Mouse (Mus musculus) liver, embryonic 12.5 days (tissue): ENCODE data around the gene Susd1. TPM values are rescaled to one million over a fixed set of nuclear protein-coding genes. Genes with fewer than 3 reads are reported as not detected.

Experiments
- ATAC-seq: fragments of 200-750 bp; cut with Nextera tagmentation; 2 replicates; pipeline ENCODE4 v1.8.0; 2017; ENCODE audit warnings: moderate number of reproducible peaks, mild to moderate bottlenecking, moderate library complexity
- H3K27ac ChIP-seq: fragments of 300-500 bp; sonication (generic); 2 replicates; pipeline ENCODE4 v1.5.1; 2016; ENCODE audit warnings: mild to moderate bottlenecking
- H3K27me3 ChIP-seq: fragments of 300-500 bp; sonication (generic); replicated peaks from 2 replicates; pipeline ENCODE4 v1.6.1; 2016; ENCODE audit warnings: mild to moderate bottlenecking, moderate library complexity
- H3K36me3 ChIP-seq: fragments of 300-500 bp; sonication (generic); 2 replicates; pipeline ENCODE4 v1.6.1; 2016; ENCODE audit warnings: mild to moderate bottlenecking, moderate library complexity
- H3K4me1 ChIP-seq: fragments of 300-500 bp; sonication (generic); 2 replicates; pipeline ENCODE4 v1.6.1; 2016
- H3K4me2 ChIP-seq: fragments of 300-500 bp; sonication (generic); 2 replicates; pipeline ENCODE4 v1.6.1; 2016; ENCODE audit warnings: mild to moderate bottlenecking, moderate library complexity
- H3K4me3 ChIP-seq: fragments of 300-500 bp; sonication (generic); 2 replicates; pipeline ENCODE4 v1.5.1; 2016; ENCODE audit warnings: mild to moderate bottlenecking, moderate library complexity
- H3K9ac ChIP-seq: fragments of 300-500 bp; sonication (generic); 2 replicates; pipeline ENCODE4 v1.6.1; 2016; ENCODE audit warnings: mild to moderate bottlenecking, moderate library complexity
- H3K9me3 ChIP-seq: fragments of 300-500 bp; sonication (generic); replicated peaks from 2 replicates; pipeline ENCODE4 v1.6.1; 2016; ENCODE audit warnings: mild to moderate bottlenecking, moderate library complexity
- WGBS: fragments of 180-500 bp; shearing (Covaris S2); methylation state at CpG from one replicate; pipeline ENCODE4 v1.1.7; 2016; ENCODE audit not compliant: insufficient replicate concordance; 5-methylcytosine and 5-hydroxymethylcytosine counted together
- polyA plus RNA-seq: library from polyadenylated mRNA; unstranded; fragments of >200 nt; fragmentation: Nextera tagmentation; extraction: Ambion mirVana; gene quantifications from 2 replicates; pipeline ENCODE4 v1.2.1, GENCODE M21; 2016

The Susd1 gene
- polyA plus RNA-seq, 1 experiment from 2014 or later: 16.1 TPM

GRCm38 (mm10) chr4:59426429-59426828, 12.0 kb downstream of the Susd1 start:
- ATAC-seq: no peak
- Histone ChIP-seq H3K4me2 (no peak overlapping the region), H3K36me3 (peaks cover 46% of the 10 kb centered on the region), H3K27me3 (no peaks in the 10 kb centered on the region), H3K4me3 (no peak overlapping the region), H3K9me3 (no peaks in the 10 kb centered on the region), H3K27ac (no peak overlapping the region), H3K9ac (no peak overlapping the region), H3K4me1 (peaks cover 28% of the 10 kb centered on the region)
- 84% methylated on average over 5 of the region's 5 CpGs for WGBS

GRCm38 (mm10) chr4:59422808-59423207, 15.6 kb downstream of the Susd1 start:
- Histone ChIP-seq H3K4me3 (no peak overlapping the region), H3K9me3 (no peaks in the 10 kb centered on the region), H3K4me1 (peaks cover 1% of the 10 kb centered on the region; the same call in 1 of the 2 replicates), H3K27ac (no peak overlapping the region), H3K27me3 (no peaks in the 10 kb centered on the region), H3K36me3 (peaks cover 79% of the 10 kb centered on the region), H3K4me2 (no peak overlapping the region), H3K9ac (no peak overlapping the region)
- no peak for ATAC-seq

- no peaks in the 10 kb centered on the region for H3K4me1 ChIP-seq
- H3K9me3 ChIP-seq: no peaks in the 10 kb centered on the region
- no peak for ATAC-seq
- WGBS: 76% methylated on average over 5 of the region's 5 CpGs
- H3K27ac ChIP-seq: no peak overlapping the region
- no peak overlapping the region for H3K4me3 ChIP-seq
- no peaks in the 10 kb centered on the region for H3K27me3 ChIP-seq
- peaks cover 85% of the 10 kb centered on the region for H3K36me3 ChIP-seq
- H3K4me2 ChIP-seq: no peak overlapping the region
- H3K9ac ChIP-seq: no peak overlapping the region
These were observed 16.2 kb downstream of the Susd1 start for GRCm38 (mm10) chr4:59422025-59422783.

GRCm38 (mm10) chr4:59421369-59421746, 17.1 kb downstream of the Susd1 start:
- no peak for ATAC-seq
- no peaks in the 10 kb centered on the region for H3K27me3 ChIP-seq
- H3K4me3 ChIP-seq: no peak overlapping the region
- no peak overlapping the region for H3K27ac ChIP-seq
- 74% methylated on average over 5 of the region's 5 CpGs for WGBS
- no peak overlapping the region for H3K4me2 ChIP-seq
- no peaks in the 10 kb centered on the region for H3K9me3 ChIP-seq
- no peak overlapping the region for H3K9ac ChIP-seq
- H3K36me3 ChIP-seq: peaks cover 86% of the 10 kb centered on the region
- no peaks in the 10 kb centered on the region for H3K4me1 ChIP-seq

GRCm38 (mm10) chr4:59420695-59421368, 17.6 kb downstream of the Susd1 start:
- Histone ChIP-seq H3K36me3 (peaks cover 85% of the 10 kb centered on the region), H3K4me3 (no peak overlapping the region), H3K27ac (no peak overlapping the region), H3K27me3 (no peaks in the 10 kb centered on the region), H3K9ac (no peak overlapping the region), H3K4me2 (no peak overlapping the region), H3K4me1 (no peaks in the 10 kb centered on the region), H3K9me3 (no peaks in the 10 kb centered on the region)
- ATAC-seq: no peak
- WGBS: 81% methylated on average over 7 of the region's 7 CpGs

GRCm38 (mm10) chr4:59419211-59419610, 19.2 kb downstream of the Susd1 start:
- Histone ChIP-seq H3K36me3 (peaks cover 85% of the 10 kb centered on the region), H3K4me2 (no peak overlapping the region), H3K4me1 (0 out of 2 replicates have a peak, but pooled peaks cover 4% of the 10 kb centered on the region), H3K9me3 (no peaks in the 10 kb centered on the region), H3K27ac (no peak overlapping the region), H3K27me3 (no peaks in the 10 kb centered on the region), H3K9ac (no peak overlapping the region), H3K4me3 (no peak overlapping the region)
- ATAC-seq: no peak
- WGBS: 86% methylated on average over 4 of the region's 4 CpGs

- no peak overlapping the region for H3K9ac ChIP-seq
- ATAC-seq: no peak
- H3K27ac ChIP-seq: no peak overlapping the region
- H3K4me3 ChIP-seq: no peak overlapping the region
- no peaks in the 10 kb centered on the region for H3K27me3 ChIP-seq
- 0 out of 2 replicates have a peak, but pooled peaks cover 4% of the 10 kb centered on the region for H3K4me1 ChIP-seq
- WGBS: 84% methylated on average over 5 of the region's 5 CpGs
- no peaks in the 10 kb centered on the region for H3K9me3 ChIP-seq
- H3K36me3 ChIP-seq: peaks cover 81% of the 10 kb centered on the region
- no peak overlapping the region for H3K4me2 ChIP-seq
These were observed 25.0 kb downstream of the Susd1 start for GRCm38 (mm10) chr4:59413428-59413827.

GRCm38 (mm10) chr4:59411153-59411552, 27.3 kb downstream of the Susd1 start:
- Histone ChIP-seq H3K27me3 (no peaks in the 10 kb centered on the region), H3K36me3 (peaks cover 90% of the 10 kb centered on the region), H3K4me3 (no peak overlapping the region), H3K9me3 (no peaks in the 10 kb centered on the region), H3K4me1 (0 out of 2 replicates have a peak, but pooled peaks cover 4% of the 10 kb centered on the region), H3K9ac (no peak overlapping the region), H3K27ac (no peak overlapping the region), H3K4me2 (no peak overlapping the region)
- no peak for ATAC-seq
- WGBS: 88% methylated on average over 9 of the region's 9 CpGs

- peaks cover 90% of the 10 kb centered on the region for H3K36me3 ChIP-seq
These were observed 30.7 kb downstream of the Susd1 start for GRCm38 (mm10) chr4:59407766-59408165.

GRCm38 (mm10) chr4:59404375-59404774, 34.1 kb downstream of the Susd1 start:
- no peak for ATAC-seq
- Histone ChIP-seq H3K4me1 (no peaks in the 10 kb centered on the region), H3K4me3 (no peak overlapping the region), H3K27ac (no peak overlapping the region), H3K27me3 (no peaks in the 10 kb centered on the region), H3K9me3 (no peaks in the 10 kb centered on the region), H3K36me3 (peaks cover 86% of the 10 kb centered on the region), H3K4me2 (no peak overlapping the region), H3K9ac (no peak overlapping the region)
- 79% methylated on average over 6 of the region's 6 CpGs for WGBS

More at GRCm38 (mm10) chr4:59407766-59408165, 30.7 kb downstream of the Susd1 start:
- Histone ChIP-seq H3K27ac (no peak overlapping the region), H3K4me2 (no peak overlapping the region), H3K9ac (no peak overlapping the region), H3K9me3 (no peaks in the 10 kb centered on the region), H3K4me1 (no peaks in the 10 kb centered on the region), H3K27me3 (no peaks in the 10 kb centered on the region), H3K4me3 (no peak overlapping the region)
- no peak for ATAC-seq
- 82% methylated on average over 4 of the region's 4 CpGs for WGBS

GRCm38 (mm10) chr4:59400931-59401330, 37.5 kb downstream of the Susd1 start:
- no peak for ATAC-seq
- 86% methylated on average over 10 of the region's 10 CpGs for WGBS

GRCm38 (mm10) chr4:59399343-59399742, 39.1 kb downstream of the Susd1 start:
- H3K27ac ChIP-seq: no peak overlapping the region
- H3K4me1 ChIP-seq: no peaks in the 10 kb centered on the region
- no peaks in the 10 kb centered on the region for H3K9me3 ChIP-seq
- no peak for ATAC-seq
- H3K36me3 ChIP-seq: peaks cover 78% of the 10 kb centered on the region
- 82% methylated on average over 4 of the region's 4 CpGs for WGBS
- H3K9ac ChIP-seq: no peak overlapping the region
- H3K4me2 ChIP-seq: no peak overlapping the region
- H3K27me3 ChIP-seq: no peaks in the 10 kb centered on the region
- no peak overlapping the region for H3K4me3 ChIP-seq

More at GRCm38 (mm10) chr4:59400931-59401330, 37.5 kb downstream of the Susd1 start:
- Histone ChIP-seq H3K27me3 (no peaks in the 10 kb centered on the region), H3K36me3 (peaks cover 82% of the 10 kb centered on the region), H3K9me3 (no peaks in the 10 kb centered on the region), H3K27ac (no peak overlapping the region), H3K4me1 (no peaks in the 10 kb centered on the region), H3K4me3 (no peak overlapping the region), H3K9ac (no peak overlapping the region), H3K4me2 (no peak overlapping the region)
